Mouse (Mus musculus) intestine, postnatal 0 days (tissue): ENCODE measurements around the gene Tiam2. TPM values are rescaled to one million over a fixed set of nuclear protein-coding genes. Genes with fewer than 3 reads are reported as not detected.

Experiments used
- ATAC-seq: fragments of 200-750 bp; cut with Nextera tagmentation; 2 replicates; pipeline ENCODE4 v1.8.0; 2017; ENCODE audit warnings: mild to moderate bottlenecking, moderate TSS enrichment, moderate library complexity
- H3K27ac ChIP-seq: fragments of 300-500 bp; sonication (generic); 2 replicates; pipeline ENCODE4 v1.5.1; 2014; ENCODE audit warnings: mild to moderate bottlenecking, low read depth, low read length, moderate library complexity
- H3K27me3 ChIP-seq: fragments of 300-500 bp; sonication (generic); replicated peaks from 2 replicates; pipeline ENCODE4 v1.6.1; 2014; ENCODE audit warnings: low read length, mixed read lengths; ENCODE audit not compliant: control insufficient read depth, insufficient read depth
- H3K36me3 ChIP-seq: fragments of 300-500 bp; sonication (generic); 2 replicates; pipeline ENCODE4 v1.6.1; 2014; ENCODE audit warnings: mild to moderate bottlenecking, moderate library complexity; ENCODE audit not compliant: control insufficient read depth, insufficient read depth
- H3K4me1 ChIP-seq: fragments of 300-500 bp; sonication (generic); replicated peaks from 2 replicates; pipeline ENCODE4 v1.6.1; 2014; ENCODE audit warnings: antibody characterized with exemption, low read length, mixed read lengths; ENCODE audit not compliant: control insufficient read depth, insufficient read depth
- H3K4me2 ChIP-seq: fragments of 300-500 bp; sonication (generic); replicated peaks from 2 replicates; pipeline ENCODE4 v1.6.1; 2014; ENCODE audit warnings: low read depth, mild to moderate bottlenecking, moderate library complexity
- H3K4me3 ChIP-seq: fragments of 300-500 bp; sonication (generic); 2 replicates; pipeline ENCODE4 v1.5.1; 2014; ENCODE audit warnings: low read depth, low read length
- H3K9ac ChIP-seq: fragments of 300-500 bp; sonication (generic); 2 replicates; pipeline ENCODE4 v1.6.1; 2014; ENCODE audit warnings: mild to moderate bottlenecking, low read depth, low read length
- H3K9me3 ChIP-seq: fragments of 300-500 bp; sonication (generic); 2 replicates; pipeline ENCODE4 v1.6.1; 2016; ENCODE audit warnings: mixed run types; ENCODE audit not compliant: control insufficient read depth
- CTCF ChIP-seq: sonication (generic); IDR thresholded peaks from 2 replicates; pipeline ENCODE4 v1.5.1; 2016; ENCODE audit warnings: low read depth, mild to moderate bottlenecking, control low read depth, antibody characterized with exemption, moderate library complexity
- whole genome bisulfite sequencing: fragments of 180-500 bp; shearing (Covaris S2); extraction: QIAGEN DNeasy Blood & Tissue Kit; methylation state at CpG from one replicate; pipeline ENCODE4 v1.1.7; 2014; 5-methylcytosine and 5-hydroxymethylcytosine counted together
- polyA plus RNA-seq: library from polyadenylated mRNA; unstranded; fragments of >200 nt; fragmentation: Nextera tagmentation; extraction: Ambion mirVana; gene quantifications from 2 replicates; pipeline ENCODE4 v1.2.1, GENCODE M21; 2015

Tiam2 gene
- polyA plus RNA-seq, 1 experiment from 2014 or later = 1.9 TPM

- Histone ChIP-seq H3K9ac (no peak overlapping the region), H3K27me3 (no peaks in the 10 kb centered on the region), H3K4me2 (no peak overlapping the region), H3K4me1 (no peaks in the 10 kb centered on the region), H3K27ac (no peak overlapping the region), H3K36me3 (no peaks in the 10 kb centered on the region), H3K9me3 (no peaks in the 10 kb centered on the region), H3K4me3 (no peak overlapping the region)
- peak; percentile 45 for TF ChIP-seq CTCF
- 0 out of 2 replicates have a peak, but pooled peaks have one; percentile 49 for ATAC-seq
- 61% methylated on average over 7 of the region's 7 CpGs for WGBS
These were observed 155.5 kb downstream of the Tiam2 start for GRCm38 (mm10) chr17:3481576-3482575.

- Histone ChIP-seq H3K27me3 (no peaks in the 10 kb centered on the region), H3K4me3 (no peak overlapping the region), H3K9ac (no peak overlapping the region), H3K4me2 (no peak overlapping the region), H3K27ac (no peak overlapping the region), H3K36me3 (no peaks in the 10 kb centered on the region), H3K4me1 (no peaks in the 10 kb centered on the region), H3K9me3 (no peaks in the 10 kb centered on the region)
- no peak for TF ChIP-seq CTCF
- ATAC-seq = no peak
- WGBS = 85% methylated on average over 8 of the region's 8 CpGs
These were observed 156.7 kb downstream of the Tiam2 start for GRCm38 (mm10) chr17:3483091-3483490.

GRCm38 (mm10) chr17:3485851-3486250, 159.5 kb downstream of the Tiam2 start:
- Histone ChIP-seq H3K4me1 (no peaks in the 10 kb centered on the region), H3K9me3 (no peaks in the 10 kb centered on the region), H3K4me2 (no peak overlapping the region), H3K9ac (no peak overlapping the region), H3K36me3 (no peaks in the 10 kb centered on the region), H3K27me3 (no peaks in the 10 kb centered on the region), H3K27ac (no peak overlapping the region), H3K4me3 (no peak overlapping the region)
- no peak for TF ChIP-seq CTCF
- ATAC-seq = no peak
- WGBS = 83% methylated on average over 7 of the region's 7 CpGs

DNA sequence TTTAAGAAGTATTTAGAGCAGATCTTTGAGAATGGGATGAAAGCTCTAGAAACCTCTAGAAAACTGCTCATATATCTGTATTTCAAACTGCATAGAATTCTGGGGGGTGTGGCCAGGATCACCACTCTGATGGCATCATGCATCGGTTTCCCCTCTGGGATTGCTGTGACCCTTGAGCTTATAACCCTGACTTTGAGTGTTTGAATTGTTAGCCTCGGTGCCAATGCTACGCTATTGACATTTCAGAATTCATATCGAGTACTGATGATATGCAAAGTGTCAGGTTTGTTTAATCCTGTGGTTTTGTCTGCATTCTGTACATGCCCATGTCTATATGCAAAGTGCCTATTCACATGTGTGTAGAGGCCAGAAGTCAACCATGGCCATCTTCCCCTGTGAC, 160.8 kb downstream of the Tiam2 start:
- Histone ChIP-seq H3K4me1 (no peaks in the 10 kb centered on the region), H3K27me3 (no peaks in the 10 kb centered on the region), H3K27ac (no peak overlapping the region), H3K9me3 (no peaks in the 10 kb centered on the region), H3K9ac (no peak overlapping the region), H3K4me2 (no peak overlapping the region), H3K36me3 (no peaks in the 10 kb centered on the region), H3K4me3 (no peak overlapping the region)
- TF ChIP-seq CTCF = no peak
- no peak for ATAC-seq
- 85% methylated on average over 4 of the region's 4 CpGs for WGBS

GRCm38 (mm10) chr17:3487721-3488601, 161.6 kb downstream of the Tiam2 start:
- H3K27me3 ChIP-seq = no peaks in the 10 kb centered on the region

More at GRCm38 (mm10) chr17:3487721-3488601, 161.6 kb downstream of the Tiam2 start:
- no peaks in the 10 kb centered on the region for H3K9me3 ChIP-seq
- no peak for TF ChIP-seq CTCF
- H3K4me3 ChIP-seq = no peak overlapping the region
- ATAC-seq = peak; percentile 78
- H3K4me2 ChIP-seq = peak overlapping the region; percentile 10; the same call in 1 of the 2 replicates
- no peak overlapping the region for H3K27ac ChIP-seq
- 55% methylated on average over 12 of the region's 12 CpGs for WGBS
- H3K4me1 ChIP-seq = no peaks in the 10 kb centered on the region
- H3K9ac ChIP-seq = no peak overlapping the region
- H3K36me3 ChIP-seq = no peaks in the 10 kb centered on the region
